Mouse (Mus musculus) heart, adult 8-10 months (tissue): ENCODE results near the gene Kpnb1. TPM values are rescaled to one million over a fixed set of nuclear protein-coding genes. Genes with fewer than 3 reads are reported as not detected.

ENCODE experiments used
- DNase-seq: peaks from one replicate; pipeline ENCODE4 v3.0.0; 2022; ENCODE audit warnings: low spot score
- total RNA-seq, 4 experiments: library from RNA; stranded (reverse); gene quantifications; 2 replicates each; pipeline ENCODE4 v1.2.4; 2022

Gene Kpnb1
- total RNA-seq, 4 experiments from 2014 or later = 78.7 to 80.0 (median 79.7) TPM

DNA sequence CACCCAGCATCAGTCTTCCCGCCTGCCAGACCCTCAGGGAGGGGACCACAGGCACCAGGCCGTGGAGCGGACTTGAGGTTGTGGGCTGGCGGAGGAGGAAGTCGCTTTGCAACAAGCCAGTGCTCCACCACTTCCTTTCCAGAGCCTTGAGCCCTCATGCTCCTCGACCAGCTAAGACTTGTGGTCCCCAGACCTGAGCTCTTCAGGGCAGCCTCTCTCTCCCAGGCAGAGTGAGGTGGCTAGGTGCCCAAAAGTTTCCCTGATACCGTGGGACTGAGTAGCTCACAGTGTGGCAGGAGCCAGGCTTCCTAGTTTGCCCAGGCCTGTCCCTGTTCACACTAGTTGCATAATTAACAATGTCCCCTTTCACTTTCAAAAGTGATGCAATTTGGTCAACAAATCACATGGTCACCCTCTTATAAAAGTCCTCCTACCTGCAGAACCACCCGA is 45.5 kb downstream of the Kpnb1 start:
- DNase-seq = peak; percentile 18

DNA sequence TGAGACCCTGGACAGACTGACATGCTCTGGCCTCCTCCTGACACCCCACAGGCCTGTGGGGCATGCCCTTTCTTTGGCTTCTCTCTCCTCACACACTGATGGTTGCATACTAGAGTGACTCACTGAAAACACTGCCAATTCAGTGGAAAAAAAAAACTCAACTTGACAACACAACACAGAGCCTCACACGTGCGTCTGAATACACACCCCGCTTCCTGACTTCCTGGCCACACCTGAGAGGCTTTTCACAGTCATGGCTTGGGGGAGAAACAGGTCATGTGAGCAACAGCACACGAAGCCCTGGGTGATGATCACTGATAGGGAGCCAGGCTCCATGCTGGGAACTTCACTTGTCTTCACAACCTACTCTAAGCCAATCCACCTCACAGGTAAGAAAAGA is 46.9 kb downstream of the Kpnb1 start:
- no peak for DNase-seq

DNA sequence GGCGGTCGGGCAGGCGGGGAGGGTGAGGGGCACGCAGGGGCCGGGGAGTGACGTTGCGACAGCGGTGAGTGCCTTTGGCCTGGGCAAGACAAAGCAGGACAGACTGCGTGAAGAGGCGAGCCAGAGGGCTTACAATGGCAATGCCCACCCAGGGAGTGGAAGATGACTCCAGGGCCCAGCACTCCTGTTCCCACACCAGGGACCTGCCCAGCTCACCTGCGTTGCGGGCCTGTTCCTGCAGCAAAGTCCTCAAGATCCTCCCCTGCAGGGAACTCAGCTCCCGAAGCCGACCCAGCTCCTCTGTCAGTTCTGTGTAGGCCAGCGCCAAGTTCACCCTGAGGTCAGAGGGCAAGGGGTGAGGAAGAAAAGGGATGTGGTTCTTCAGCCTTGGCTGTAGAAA is 48.4 kb downstream of the Kpnb1 start:
- DNase-seq = no peak

DNA sequence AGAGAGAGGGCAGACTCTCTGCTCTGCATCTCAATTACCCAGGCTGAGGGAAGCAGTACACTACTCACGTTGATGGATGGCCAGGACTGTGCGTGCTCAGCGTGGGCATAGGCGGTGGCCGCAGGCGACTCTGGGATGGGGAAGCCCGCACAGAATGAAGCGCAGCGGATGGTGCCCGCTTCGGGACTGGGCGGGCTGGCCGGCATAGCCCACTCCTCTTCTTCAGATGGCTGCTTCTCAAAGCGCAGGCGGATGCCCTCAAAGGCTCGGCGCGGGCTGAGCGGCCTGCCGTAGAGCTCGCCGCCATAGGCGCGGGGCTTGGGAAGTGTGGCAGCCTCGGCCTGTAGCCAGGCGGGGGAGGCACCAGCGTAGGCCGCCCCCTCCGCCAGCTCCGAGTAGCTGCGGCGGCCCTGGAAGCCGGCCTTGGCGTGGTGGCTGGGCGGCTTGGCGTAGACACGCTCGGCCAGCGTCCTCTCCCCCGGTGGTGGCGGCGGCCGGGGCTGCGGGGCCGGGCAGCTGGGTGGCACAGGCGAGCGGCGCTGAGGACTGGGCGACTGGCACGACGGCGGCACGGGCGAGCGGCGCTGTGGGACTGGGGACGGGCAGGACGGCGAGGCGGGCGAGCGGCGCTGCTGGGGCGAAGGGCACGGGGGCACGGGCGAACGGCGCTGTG is 49.0 kb downstream of the Kpnb1 start:
- no peak for DNase-seq

DNA sequence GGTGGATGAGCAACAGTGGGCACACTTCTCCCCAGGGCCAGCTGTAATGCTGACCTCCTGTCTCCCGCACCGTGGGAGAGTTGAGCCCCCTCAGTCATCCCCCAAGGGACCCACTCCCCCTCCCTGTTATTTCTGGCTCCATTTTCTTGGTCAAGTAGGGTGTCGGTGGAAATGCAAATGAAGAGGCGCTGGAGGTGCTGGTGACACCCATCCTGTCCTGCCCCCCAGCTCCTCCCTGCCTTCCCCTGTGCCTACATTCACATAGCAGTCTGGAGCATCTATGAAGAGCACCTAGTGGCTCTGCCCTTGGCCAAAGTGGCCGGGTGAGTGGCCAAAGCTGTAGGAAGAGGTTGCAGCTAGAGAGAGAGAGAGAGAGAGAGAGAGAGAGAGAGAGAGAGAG is 54.4 kb downstream of the Kpnb1 start:
- DNase-seq = no peak

DNA sequence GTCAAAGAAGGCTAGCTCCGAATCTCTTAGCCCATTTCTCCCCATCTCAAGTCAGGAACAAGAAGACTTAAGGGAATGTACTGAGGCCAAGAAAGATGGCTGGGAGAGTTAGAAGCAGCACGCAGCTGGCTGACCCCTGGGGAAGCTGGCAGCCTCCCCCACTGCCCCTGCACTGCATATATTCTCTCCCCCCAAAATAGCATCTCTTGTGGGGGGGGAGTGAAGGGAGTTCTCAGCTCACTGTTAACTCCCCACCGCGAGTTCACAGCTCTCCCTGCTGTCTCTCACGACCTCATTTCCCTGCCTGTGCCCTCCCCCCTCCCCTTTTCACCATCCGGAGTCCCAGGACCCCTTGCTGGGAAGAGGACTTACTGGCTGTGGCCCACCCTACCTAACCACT is 55.5 kb downstream of the Kpnb1 start:
- no peak for DNase-seq

DNA sequence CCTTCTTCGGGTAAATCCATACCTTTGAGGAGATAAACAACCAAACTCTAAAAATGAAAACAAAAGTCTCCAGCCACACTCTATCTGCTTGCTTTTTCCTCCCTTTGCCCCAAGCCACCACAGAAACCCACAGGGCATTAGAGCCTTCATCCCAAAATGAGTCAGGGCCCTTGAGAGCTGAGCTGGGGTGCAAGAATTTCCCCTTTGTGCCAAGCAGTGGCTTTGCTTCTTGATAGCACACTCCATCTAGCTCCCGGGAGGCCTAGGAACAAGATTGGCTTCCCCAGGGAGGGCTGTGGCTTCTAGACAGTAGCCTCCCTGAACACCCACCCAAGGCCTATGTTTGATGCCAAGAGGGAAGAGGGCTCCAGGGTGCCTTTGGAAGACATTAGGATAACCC is 56.0 kb downstream of the Kpnb1 start:
- no peak for DNase-seq

DNA sequence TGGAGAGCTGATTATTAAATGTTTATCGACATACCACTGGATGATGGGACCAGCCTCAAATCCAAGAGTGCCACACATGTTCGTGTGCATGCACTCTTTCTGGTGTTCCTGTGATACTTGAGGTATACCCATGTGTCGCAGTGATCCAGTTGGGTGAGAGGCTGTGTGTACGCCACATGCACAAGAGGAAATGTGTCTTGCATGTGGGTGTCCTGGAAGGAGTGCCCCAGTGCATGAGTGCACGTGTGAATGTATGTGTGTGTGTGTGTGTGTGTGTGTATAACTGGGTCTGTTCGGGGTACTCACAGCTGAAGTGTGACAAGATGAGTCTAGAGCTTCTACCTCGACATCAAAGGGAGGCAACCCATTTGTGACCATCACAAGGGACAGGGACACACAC is 57.4 kb downstream of the Kpnb1 start:
- DNase-seq = no peak

DNA sequence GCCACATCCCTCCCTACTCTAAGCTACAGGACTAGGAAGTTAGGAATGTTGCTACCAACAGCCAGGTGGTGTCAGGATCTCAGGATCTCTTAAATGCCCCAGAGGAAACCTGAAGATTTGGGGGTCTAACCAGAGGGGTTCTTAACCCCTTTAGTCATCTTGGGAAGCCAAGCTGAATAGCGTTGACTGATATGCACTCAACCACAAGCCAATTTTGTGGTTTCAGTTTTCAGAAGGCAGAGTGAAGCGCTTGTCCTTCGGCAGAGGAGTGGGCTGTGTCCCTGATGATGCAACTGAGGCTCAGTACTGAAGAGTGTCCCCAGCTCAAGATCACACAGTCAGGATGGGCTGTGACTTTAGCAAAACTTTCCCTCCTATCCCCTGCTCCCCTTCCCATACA is 58.7 kb downstream of the Kpnb1 start:
- DNase-seq = no peak

DNA sequence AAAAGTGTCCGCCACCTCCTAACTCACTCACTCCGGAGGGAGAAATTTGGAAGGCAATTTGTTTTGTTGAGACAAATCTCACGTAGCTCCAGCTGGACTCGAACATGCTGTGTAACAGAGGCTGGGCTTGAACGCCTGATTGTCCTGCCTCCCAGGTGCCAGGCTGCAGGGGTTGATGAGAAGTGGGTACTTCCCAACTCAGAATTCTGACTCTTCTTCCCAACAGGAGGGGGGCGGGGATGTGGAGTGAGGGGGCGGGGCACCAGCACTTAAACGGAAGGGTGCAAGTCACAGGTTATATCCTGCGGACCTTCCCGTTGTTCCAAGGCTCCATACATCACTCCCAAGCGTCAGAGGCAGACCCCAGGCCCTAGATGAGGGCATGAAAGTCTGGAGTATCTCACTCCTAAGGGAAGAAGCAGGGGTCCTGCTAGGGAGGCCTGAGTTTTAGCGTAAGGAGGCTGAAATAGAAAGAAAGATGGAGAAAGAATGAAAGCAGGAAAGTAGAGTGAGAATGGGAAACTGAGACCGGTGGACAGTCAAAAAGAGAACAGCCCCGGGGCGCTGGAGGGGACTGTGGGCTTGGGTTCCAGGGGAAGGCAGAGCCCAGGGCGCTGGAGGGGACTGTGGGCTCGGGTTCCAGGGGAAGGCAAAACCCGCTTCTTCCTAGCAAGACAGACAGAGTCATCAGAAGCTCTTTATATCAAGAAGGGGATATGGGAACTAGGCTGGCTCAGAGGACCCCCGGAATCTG is 60.0 kb downstream of the Kpnb1 start:
- DNase-seq = no peak

DNA sequence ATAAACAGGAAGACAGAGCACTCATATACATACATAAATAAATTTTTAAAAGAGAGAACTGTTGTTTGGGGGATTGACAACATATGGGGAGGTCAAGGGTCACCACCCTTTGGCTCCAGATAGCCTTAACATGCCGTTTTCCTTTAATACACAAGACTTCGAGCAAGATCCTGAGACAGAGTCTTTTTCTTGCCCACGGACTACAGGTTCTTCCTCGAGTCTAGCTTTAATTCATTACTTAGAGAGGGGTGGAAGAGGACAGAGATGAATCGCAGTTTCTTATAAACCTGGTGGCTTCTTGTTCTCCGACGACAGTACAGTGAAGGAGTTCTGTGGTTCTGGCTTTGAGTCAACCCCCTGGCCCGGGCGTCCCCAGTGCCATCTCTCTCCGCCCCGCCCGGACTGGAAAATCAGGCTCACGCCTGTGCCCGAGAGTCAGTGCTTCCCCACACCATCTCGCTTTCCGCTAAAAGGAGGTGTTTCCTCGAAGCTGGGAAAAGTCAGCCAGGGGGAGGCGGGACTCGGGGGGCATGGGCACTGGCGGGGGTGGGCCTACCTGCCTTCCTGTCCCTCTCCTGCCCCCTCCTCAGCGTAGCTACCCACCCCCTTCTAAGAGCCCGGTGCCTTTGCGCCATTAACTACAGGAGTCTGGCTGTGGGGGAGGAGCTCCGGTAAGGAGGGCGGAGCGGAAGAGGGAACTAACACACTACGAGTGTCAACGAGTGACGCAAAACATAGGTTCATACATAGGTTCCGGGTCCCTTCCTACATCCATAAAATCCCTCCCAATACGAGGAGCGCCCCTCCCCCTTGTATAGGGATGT is 60.8 kb downstream of the Kpnb1 start:
- peak; percentile 28 for DNase-seq

DNA sequence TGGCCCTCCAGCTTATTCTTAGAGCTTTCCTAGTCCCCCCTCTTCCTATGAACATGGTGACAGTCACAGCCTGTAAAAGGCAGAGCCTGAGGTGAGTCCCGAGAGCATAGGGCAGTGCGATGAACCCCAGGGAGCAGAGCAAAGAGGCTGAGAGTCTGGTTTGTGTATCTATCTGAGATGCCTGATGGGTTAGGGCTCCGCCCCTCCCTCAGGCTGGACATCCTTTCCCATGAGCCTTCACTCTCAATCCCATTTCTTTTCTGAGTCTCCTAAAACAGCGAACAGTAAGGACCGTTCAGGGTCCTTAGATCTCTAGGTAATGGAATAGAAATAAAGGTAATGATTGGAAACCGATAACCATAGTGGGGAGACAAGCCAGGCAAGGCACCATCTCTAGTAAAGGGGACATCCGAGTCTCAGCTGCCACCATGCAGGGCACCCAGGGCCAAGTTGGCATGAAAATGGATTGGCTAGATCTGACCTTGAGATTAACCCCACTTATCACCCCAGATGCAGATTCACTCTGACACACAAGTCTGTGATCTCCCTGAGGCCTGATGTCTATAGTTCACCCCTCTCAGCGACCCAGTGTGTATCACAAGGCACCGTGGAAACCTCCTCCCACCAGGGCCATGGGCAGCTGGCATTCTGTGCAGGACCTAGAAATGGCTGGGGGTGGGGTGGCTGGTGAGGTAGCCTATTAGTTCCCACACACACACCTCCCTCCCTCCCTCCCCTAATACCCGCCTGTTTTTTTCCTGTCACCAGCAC is 63.2 kb downstream of the Kpnb1 start:
- no peak for DNase-seq

DNA sequence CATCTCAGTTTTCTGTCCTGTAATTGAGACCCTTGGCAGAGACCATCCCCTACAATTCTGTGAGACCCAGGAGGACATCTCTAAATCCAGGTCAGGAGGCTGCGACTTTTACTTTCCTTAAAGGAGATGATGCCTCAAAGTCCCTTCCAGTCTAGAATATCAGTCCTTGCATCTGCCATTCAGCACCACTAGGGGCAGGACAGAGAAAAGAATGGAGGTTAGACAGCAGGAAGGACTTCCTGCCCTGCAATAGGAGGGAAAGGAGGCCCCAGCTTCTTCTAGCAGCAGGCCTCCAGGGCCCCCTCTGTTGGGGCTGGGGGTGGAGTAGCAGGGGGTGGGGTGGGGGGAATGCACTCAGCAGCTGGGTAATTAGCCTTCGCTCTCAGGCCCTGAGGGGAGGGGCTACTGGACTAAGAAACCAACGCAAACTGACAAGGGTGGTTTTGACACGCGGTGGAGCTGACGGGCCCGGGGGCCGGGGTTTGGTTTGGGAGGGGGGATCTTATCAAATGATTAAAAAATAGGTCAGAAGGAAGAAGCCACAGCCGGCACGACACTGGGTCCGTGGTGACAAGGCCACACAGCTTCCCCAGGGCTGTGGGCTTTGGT is 64.3 kb downstream of the Kpnb1 start:
- no peak for DNase-seq

DNA sequence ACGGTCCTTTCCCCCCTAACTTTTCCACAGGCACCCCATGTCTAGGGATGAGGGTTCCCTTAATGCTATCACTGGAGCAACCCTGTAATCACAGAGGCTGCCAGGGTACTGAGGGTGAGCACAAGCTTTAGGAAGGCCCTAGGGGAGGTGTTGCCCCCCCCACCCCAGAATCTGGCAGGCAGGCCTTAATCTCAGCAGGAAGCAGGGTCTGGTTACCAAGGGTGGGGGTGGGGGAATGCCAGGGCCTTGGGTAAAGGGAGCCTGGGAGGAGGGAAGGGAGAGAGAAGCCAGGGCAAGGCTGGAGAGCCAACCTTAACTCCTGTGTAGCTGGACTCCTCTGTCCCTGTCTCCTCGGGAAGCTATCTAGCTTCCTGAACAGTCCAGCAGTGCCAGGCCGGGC is 67.0 kb downstream of the Kpnb1 start:
- DNase-seq = no peak

DNA sequence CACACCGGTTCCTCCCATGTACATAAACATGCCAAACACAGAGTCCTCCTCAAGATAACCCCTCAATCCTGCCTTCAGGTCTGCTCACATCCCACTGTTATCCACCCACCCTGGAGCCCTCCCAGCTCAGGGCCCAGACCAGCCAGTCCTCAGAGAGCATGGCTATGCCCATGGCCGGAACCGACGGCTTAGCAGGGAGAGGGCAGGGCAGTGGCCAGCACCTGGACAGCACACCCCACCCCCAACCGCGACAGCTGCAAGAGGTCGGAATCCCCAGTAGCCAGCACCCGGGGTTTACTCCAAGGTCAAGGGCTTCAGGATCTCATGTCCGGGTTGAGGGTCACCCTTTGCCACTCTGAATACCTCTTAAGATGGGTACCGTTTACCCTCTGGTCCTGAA is 67.5 kb downstream of the Kpnb1 start:
- no peak for DNase-seq

DNA sequence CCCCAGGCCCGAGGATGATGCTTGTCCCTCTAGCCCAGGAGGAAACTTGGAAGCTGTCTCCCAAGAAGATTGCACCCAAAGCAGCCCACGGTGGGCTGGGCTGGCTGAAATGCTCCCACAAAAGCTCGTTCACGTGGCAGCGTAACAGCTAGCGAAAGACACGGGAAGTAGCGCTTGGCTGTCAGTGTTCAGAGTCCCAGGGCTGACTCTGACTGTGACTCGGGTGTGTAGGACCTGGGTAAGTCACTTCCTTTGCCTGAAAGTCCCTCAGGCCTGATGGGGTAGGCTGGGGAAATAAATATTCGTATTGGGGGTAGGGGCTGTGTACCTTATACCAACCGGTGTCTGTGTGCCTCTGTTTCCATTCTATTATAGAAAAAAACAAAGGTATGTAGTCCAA is 71.9 kb downstream of the Kpnb1 start:
- DNase-seq = no peak

DNA sequence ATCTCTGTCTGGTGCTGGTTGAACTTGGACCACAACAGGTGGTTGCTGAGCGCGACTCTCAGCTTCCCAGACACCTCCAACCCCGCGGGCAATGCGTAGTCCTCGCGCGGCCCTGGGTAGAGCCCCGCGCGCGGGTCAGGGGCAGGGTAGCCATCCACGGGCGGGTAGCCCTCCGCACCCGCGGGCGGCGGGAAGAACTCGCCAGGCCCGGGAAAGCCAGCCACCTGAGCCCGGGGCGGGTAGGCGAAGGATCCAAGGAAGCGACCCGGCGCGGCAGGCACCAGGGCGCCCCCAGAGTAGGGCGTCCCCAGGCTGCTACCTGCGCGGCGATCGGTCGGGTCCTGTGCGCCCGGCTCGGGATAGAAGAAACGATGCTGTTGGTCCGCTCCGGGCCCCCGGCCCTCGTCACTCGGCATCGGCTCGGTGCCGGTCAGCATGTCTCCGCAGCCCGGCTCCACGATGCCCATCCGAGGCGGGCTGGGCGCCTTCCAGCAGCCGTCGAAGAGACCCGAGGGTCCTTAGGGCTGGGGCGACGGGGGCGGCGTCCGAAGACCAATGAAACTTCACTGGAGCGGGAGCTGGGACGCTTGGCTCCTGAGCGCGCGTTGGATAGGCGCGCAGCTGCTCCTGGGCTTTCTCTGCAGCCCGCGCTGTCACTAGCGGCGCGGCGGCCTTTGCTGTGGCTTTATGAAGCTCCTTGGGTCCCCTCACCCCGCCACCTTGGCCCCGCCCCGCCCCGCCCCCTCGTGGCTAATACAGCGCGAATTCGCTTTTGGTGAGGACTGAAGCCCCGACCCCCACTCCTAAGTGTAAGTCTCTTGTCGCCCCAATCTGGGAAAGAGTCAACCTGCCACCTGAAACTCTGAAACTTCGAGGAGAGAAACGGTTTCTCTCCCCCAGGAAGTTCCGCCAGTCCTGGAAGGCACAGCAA is 72.7 kb downstream of the Kpnb1 start, which contains the start of gene Tbx21:
Gene Tbx21 (minus strand): TSS at position 661 of the 931 bp plus-strand sequence.
- DNase-seq = no peak

DNA sequence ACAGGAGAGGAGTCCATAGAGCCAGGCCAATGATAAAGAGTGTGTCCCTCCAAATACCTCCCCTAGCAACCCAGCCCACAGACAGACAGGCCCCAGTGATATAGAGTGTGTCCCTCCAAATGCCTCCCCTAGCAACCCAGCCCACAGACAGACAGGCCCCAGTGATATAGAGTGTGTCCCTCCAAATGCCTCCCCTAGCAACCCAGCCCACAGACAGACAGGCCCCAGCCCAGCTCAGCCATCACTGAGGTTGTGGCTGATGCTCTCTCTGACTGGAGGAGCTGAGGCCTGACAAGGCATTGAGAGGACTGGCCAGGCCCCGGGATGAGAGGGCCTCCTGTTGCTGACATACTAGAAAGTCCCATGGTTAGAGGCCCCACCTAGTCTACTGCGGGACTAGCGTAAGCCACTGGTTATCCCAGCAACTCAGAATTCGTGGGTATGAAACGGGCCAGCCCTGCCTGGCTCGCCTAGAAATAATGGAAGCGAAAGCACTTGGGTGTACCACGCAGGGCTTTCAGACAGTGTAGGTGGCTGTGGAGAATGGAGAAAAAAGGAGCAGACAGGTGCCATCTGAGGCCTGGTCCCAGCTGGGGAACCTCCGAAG is 75.1 kb downstream of the Kpnb1 start:
- DNase-seq = no peak
